Mouse (Mus musculus) forebrain, embryonic 13.5 days (tissue): ENCODE measurements around the gene Cd151. TPM values are rescaled to one million over a fixed set of nuclear protein-coding genes. Genes with fewer than 3 reads are reported as not detected.

ENCODE experiments used
- ATAC-seq: fragments of 200-750 bp; cut with Nextera tagmentation; 2 replicates; pipeline ENCODE4 v1.8.0; 2017
- H3K27ac ChIP-seq: fragments of 300-500 bp; sonication (generic); 2 replicates; pipeline ENCODE4 v1.5.1; 2015; ENCODE audit warnings: inconsistent platforms, mild to moderate bottlenecking, moderate library complexity
- H3K27me3 ChIP-seq: fragments of 300-500 bp; sonication (generic); 2 replicates; pipeline ENCODE4 v1.6.1; 2015; ENCODE audit warnings: mild to moderate bottlenecking, inconsistent platforms
- H3K36me3 ChIP-seq: fragments of 300-500 bp; sonication (generic); 2 replicates; pipeline ENCODE4 v1.6.1; 2015; ENCODE audit warnings: mild to moderate bottlenecking, inconsistent platforms; ENCODE audit not compliant: poor library complexity, severe bottlenecking
- H3K4me1 ChIP-seq: fragments of 300-500 bp; sonication (generic); 2 replicates; pipeline ENCODE4 v1.6.1; 2015; ENCODE audit warnings: inconsistent platforms
- H3K4me2 ChIP-seq: fragments of 300-500 bp; sonication (generic); 2 replicates; pipeline ENCODE4 v1.6.1; 2015; ENCODE audit warnings: inconsistent platforms, mild to moderate bottlenecking, moderate library complexity
- H3K4me3 ChIP-seq: fragments of 300-500 bp; sonication (generic); 2 replicates; pipeline ENCODE4 v1.5.1; 2015; ENCODE audit warnings: mild to moderate bottlenecking, inconsistent platforms
- H3K9ac ChIP-seq: fragments of 300-500 bp; sonication (generic); 2 replicates; pipeline ENCODE4 v1.6.1; 2015; ENCODE audit warnings: mild to moderate bottlenecking, inconsistent platforms
- H3K9me3 ChIP-seq: fragments of 300-500 bp; sonication (generic); replicated peaks from 2 replicates; pipeline ENCODE4 v1.6.1; 2016; ENCODE audit warnings: inconsistent platforms
- WGBS: fragments of 180-500 bp; shearing (Covaris S2); methylation state at CpG from one replicate; pipeline ENCODE4 v1.1.7; 2015; 5-methylcytosine and 5-hydroxymethylcytosine counted together
- polyA plus RNA-seq: library from polyadenylated mRNA; unstranded; fragments of >200 nt; fragmentation: Nextera tagmentation; extraction: Ambion mirVana; gene quantifications from 2 replicates; pipeline ENCODE4 v1.2.1, GENCODE M21; 2015

Cd151 gene
- polyA plus RNA-seq, 1 experiment from 2014 or later, result 12.0 TPM

GRCm38 (mm10) chr7:141495379-141495778 lies 28.2 kb downstream of the Cd151 start:
- ATAC-seq, result no peak
- no peaks in the 10 kb centered on the region for H3K4me1 ChIP-seq
- no peak overlapping the region for H3K4me2 ChIP-seq
- no peak overlapping the region for H3K27ac ChIP-seq
- H3K9ac ChIP-seq, result no peak overlapping the region
- H3K4me3 ChIP-seq, result no peak overlapping the region
- peaks cover 46% of the 10 kb centered on the region for H3K36me3 ChIP-seq
- WGBS, result 86% methylated on average over 2 of the region's 2 CpGs
- H3K9me3 ChIP-seq, result no peaks in the 10 kb centered on the region
- no peaks in the 10 kb centered on the region for H3K27me3 ChIP-seq

- H3K4me1 ChIP-seq, result no peaks in the 10 kb centered on the region
- H3K4me2 ChIP-seq, result no peak overlapping the region
- no peak overlapping the region for H3K27ac ChIP-seq
- no peaks in the 10 kb centered on the region for H3K9me3 ChIP-seq
- H3K9ac ChIP-seq, result no peak overlapping the region
- peaks cover 48% of the 10 kb centered on the region for H3K36me3 ChIP-seq
- no peaks in the 10 kb centered on the region for H3K27me3 ChIP-seq
- ATAC-seq, result no peak
- 89% methylated on average over 4 of the region's 4 CpGs for WGBS
- H3K4me3 ChIP-seq, result no peak overlapping the region
Observed at GRCm38 (mm10) chr7:141495940-141496339, 28.7 kb downstream of the Cd151 start.

- no peak for ATAC-seq
- WGBS, result 99% methylated on average over 3 of the region's 3 CpGs
- H3K9ac ChIP-seq, result no peak overlapping the region
Observed at GRCm38 (mm10) chr7:141497600-141497999, 30.4 kb downstream of the Cd151 start.

GRCm38 (mm10) chr7:141501820-141502555 lies 34.8 kb downstream of the Cd151 start:
- Histone ChIP-seq H3K9me3 (no peaks in the 10 kb centered on the region), H3K9ac (no peak overlapping the region), H3K36me3 (peaks cover 30% of the 10 kb centered on the region), H3K4me3 (no peak overlapping the region; the same call in 1 of the 2 replicates), H3K27ac (no peak overlapping the region), H3K27me3 (no peaks in the 10 kb centered on the region), H3K4me1 (no peaks in the 10 kb centered on the region), H3K4me2 (no peak overlapping the region)
- WGBS, result 88% methylated on average over 7 of the region's 7 CpGs
- no peak for ATAC-seq

More at GRCm38 (mm10) chr7:141497600-141497999, 30.4 kb downstream of the Cd151 start:
- Histone ChIP-seq H3K4me2 (no peak overlapping the region), H3K27me3 (no peaks in the 10 kb centered on the region), H3K4me1 (no peaks in the 10 kb centered on the region), H3K4me3 (no peak overlapping the region), H3K27ac (no peak overlapping the region), H3K36me3 (peaks cover 46% of the 10 kb centered on the region), H3K9me3 (no peaks in the 10 kb centered on the region)

- no peak overlapping the region for H3K27ac ChIP-seq
- H3K4me2 ChIP-seq, result no peak overlapping the region
- no peak overlapping the region for H3K4me3 ChIP-seq
- H3K9ac ChIP-seq, result no peak overlapping the region
- no peak for ATAC-seq
- peaks cover 33% of the 10 kb centered on the region for H3K36me3 ChIP-seq
- no peaks in the 10 kb centered on the region for H3K9me3 ChIP-seq
- no peaks in the 10 kb centered on the region for H3K27me3 ChIP-seq
- 96% methylated on average over 5 of the region's 5 CpGs for WGBS
- no peaks in the 10 kb centered on the region for H3K4me1 ChIP-seq
Observed at GRCm38 (mm10) chr7:141502556-141502905, 35.3 kb downstream of the Cd151 start.

- 59% methylated on average over 2 of the region's 2 CpGs for WGBS
- no peak overlapping the region for H3K4me3 ChIP-seq
Observed at GRCm38 (mm10) chr7:141506278-141506677, 39.1 kb downstream of the Cd151 start.

GRCm38 (mm10) chr7:141508160-141508559 lies 41.0 kb downstream of the Cd151 start:
- Histone ChIP-seq H3K4me2 (no peak overlapping the region), H3K4me1 (no peaks in the 10 kb centered on the region), H3K27ac (peak overlapping the region; percentile 0), H3K27me3 (no peaks in the 10 kb centered on the region), H3K36me3 (peaks cover 31% of the 10 kb centered on the region; the same call in 1 of the 2 replicates), H3K9me3 (no peaks in the 10 kb centered on the region), H3K4me3 (no peak overlapping the region), H3K9ac (peak overlapping the region; percentile 0; the same call in 1 of the 2 replicates)
- ATAC-seq, result no peak

More at GRCm38 (mm10) chr7:141506278-141506677, 39.1 kb downstream of the Cd151 start:
- no peak overlapping the region for H3K4me2 ChIP-seq
- peaks cover 37% of the 10 kb centered on the region for H3K36me3 ChIP-seq
- H3K9ac ChIP-seq, result no peak overlapping the region
- H3K27ac ChIP-seq, result no peak overlapping the region; the same call in 1 of the 2 replicates
- H3K4me1 ChIP-seq, result no peaks in the 10 kb centered on the region
- no peaks in the 10 kb centered on the region for H3K9me3 ChIP-seq
- H3K27me3 ChIP-seq, result no peaks in the 10 kb centered on the region
- no peak for ATAC-seq

GRCm38 (mm10) chr7:141510196-141510595 lies 43.0 kb downstream of the Cd151 start:
- Histone ChIP-seq H3K9ac (no peak overlapping the region), H3K4me3 (no peak overlapping the region), H3K27ac (no peak overlapping the region), H3K36me3 (peaks cover 42% of the 10 kb centered on the region; the same call in 1 of the 2 replicates), H3K27me3 (no peaks in the 10 kb centered on the region), H3K4me1 (no peaks in the 10 kb centered on the region), H3K9me3 (no peaks in the 10 kb centered on the region), H3K4me2 (no peak overlapping the region)
- ATAC-seq, result no peak
- 96% methylated on average over 5 of the region's 5 CpGs for WGBS

- no peak overlapping the region for H3K4me2 ChIP-seq
- no peaks in the 10 kb centered on the region for H3K9me3 ChIP-seq
- no peaks in the 10 kb centered on the region for H3K4me1 ChIP-seq
- H3K4me3 ChIP-seq, result no peak overlapping the region
- H3K9ac ChIP-seq, result no peak overlapping the region
- H3K27ac ChIP-seq, result no peak overlapping the region
- peaks cover 46% of the 10 kb centered on the region; the same call in 1 of the 2 replicates for H3K36me3 ChIP-seq
- WGBS, result 75% methylated on average over 8 of the region's 8 CpGs
- H3K27me3 ChIP-seq, result no peaks in the 10 kb centered on the region
- no peak for ATAC-seq
Observed at GRCm38 (mm10) chr7:141510681-141511191, 43.5 kb downstream of the Cd151 start.

GRCm38 (mm10) chr7:141517638-141518037 lies 50.4 kb downstream of the Cd151 start:
- Histone ChIP-seq H3K9ac (no peak overlapping the region), H3K4me2 (no peak overlapping the region), H3K4me1 (no peaks in the 10 kb centered on the region), H3K36me3 (peaks cover 47% of the 10 kb centered on the region), H3K27me3 (no peaks in the 10 kb centered on the region), H3K9me3 (no peaks in the 10 kb centered on the region), H3K4me3 (no peak overlapping the region), H3K27ac (no peak overlapping the region)
- no peak for ATAC-seq
- 92% methylated on average over 4 of the region's 4 CpGs for WGBS

- Histone ChIP-seq H3K27me3 (no peaks in the 10 kb centered on the region), H3K36me3 (peaks cover 44% of the 10 kb centered on the region), H3K4me3 (no peak overlapping the region), H3K27ac (no peak overlapping the region), H3K9ac (no peak overlapping the region), H3K4me2 (no peak overlapping the region), H3K9me3 (no peaks in the 10 kb centered on the region), H3K4me1 (no peaks in the 10 kb centered on the region)
- no peak for ATAC-seq
- 82% methylated on average over 5 of the region's 5 CpGs for WGBS
Observed at GRCm38 (mm10) chr7:141518296-141518695, 51.1 kb downstream of the Cd151 start.

GRCm38 (mm10) chr7:141518926-141519325 lies 51.7 kb downstream of the Cd151 start:
- no peak overlapping the region for H3K27ac ChIP-seq
- H3K9me3 ChIP-seq, result no peaks in the 10 kb centered on the region
- 90% methylated on average over 3 of the region's 3 CpGs for WGBS
- no peaks in the 10 kb centered on the region for H3K27me3 ChIP-seq
- peaks cover 39% of the 10 kb centered on the region for H3K36me3 ChIP-seq
- ATAC-seq, result no peak
- no peak overlapping the region; the same call in 1 of the 2 replicates for H3K9ac ChIP-seq
- H3K4me2 ChIP-seq, result no peak overlapping the region
- H3K4me3 ChIP-seq, result no peak overlapping the region
- H3K4me1 ChIP-seq, result no peaks in the 10 kb centered on the region
